Mouse (Mus musculus) E14TG2a.4 (cell line): ENCODE measurements at regions not wholly inside any gene's neighbourhood (a gene's known extent, or its start where the extent isn't known, plus 50 kb on each side); places are given as distances from the start of the nearest gene placed in this dataset.

Source experiments
- CTCF ChIP-seq: conservative IDR thresholded peaks from 2 replicates; pipeline ENCODE4 v1.5.1; 2014; ENCODE audit warnings: low read length
- NANOG ChIP-seq: IDR thresholded peaks from 2 replicates; pipeline ENCODE4 v1.6.1; 2014; ENCODE audit warnings: borderline replicate concordance, low read length, mixed read lengths

GRCm38 (mm10) chr13:115676836-115677235, 575.1 kb upstream of the Itga1 start:
- TF ChIP-seq NANOG (no peak), CTCF (no peak)
